Mouse (Mus musculus) small intestine, adult 2 months (tissue): ENCODE results near the gene Robo4.

ENCODE experiments used
- CTCF ChIP-seq: fragments of 200-500 bp; IDR thresholded peaks from 2 replicates; pipeline ENCODE4 v1.5.1; 2012; ENCODE audit warnings: low read depth, mild to moderate bottlenecking, control low read depth, inconsistent platforms, low read length, moderate library complexity, mixed read lengths; ENCODE audit not compliant: insufficient replicate concordance, insufficient read length; ENCODE audit errors: extremely low read depth
- POLR2A ChIP-seq: fragments of 200-500 bp; IDR thresholded peaks from 2 replicates; pipeline ENCODE4 v1.6.1; 2012; ENCODE audit warnings: low read depth, mild to moderate bottlenecking, control low read depth, inconsistent platforms, low read length, moderate library complexity

DNA sequence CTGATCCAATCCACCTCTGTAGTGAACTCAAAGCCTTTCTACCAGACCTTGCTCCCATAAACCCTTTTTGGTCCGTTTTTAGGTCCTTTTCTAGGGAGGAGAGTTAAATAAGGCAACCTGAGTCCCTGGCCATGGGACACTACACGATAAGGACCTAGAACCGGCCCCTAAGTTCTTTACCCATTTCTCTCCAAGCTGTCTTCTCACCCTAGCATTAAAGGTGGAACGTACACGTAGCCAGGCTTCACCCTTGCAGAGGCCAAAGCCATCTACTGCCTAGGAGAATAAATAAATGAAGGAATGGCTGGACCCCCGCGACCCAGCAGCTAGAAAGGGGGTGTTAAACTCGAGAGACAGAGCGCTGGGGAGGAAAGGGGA is 58.0 kb downstream of the Robo4 start:
- no peak for TF ChIP-seq POLR2A
- TF ChIP-seq CTCF = no peak
